Mouse (Mus musculus): ENCODE results near the gene Atf4.

Gene Atf4

GRCm38 (mm10) chr15:80254847-80255645 lies at the start of gene Atf4:
Gene Atf4, plus strand, starts transcription at chr15:80255184.
- peak; percentile 99 for DNase-seq

DNA sequence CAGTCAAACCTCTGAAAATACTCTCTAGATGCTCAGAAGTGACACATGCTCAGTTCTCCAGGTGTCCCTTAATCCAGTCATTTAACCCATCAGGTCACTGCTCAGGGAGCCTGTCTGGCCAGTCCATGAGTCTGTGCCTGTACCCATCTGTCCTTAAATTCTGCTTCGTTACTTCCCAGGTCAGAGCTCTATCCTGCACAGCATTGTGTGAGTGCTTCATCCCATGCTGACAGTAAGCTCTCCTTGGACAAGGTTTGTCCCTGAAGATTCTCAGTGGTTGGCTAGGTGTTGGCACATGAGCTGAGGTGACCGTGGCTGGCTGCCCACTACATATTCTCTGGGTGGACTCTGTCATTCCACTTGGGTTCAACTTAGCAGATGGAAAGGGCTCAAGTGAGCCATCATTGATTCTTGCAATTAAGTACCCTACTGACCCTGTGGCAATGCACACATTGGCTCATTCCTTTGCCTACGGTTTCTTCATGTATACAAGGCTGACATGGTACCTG lies 48.9 kb upstream of the Atf4 start:
- DNase-seq: no peak

DNA sequence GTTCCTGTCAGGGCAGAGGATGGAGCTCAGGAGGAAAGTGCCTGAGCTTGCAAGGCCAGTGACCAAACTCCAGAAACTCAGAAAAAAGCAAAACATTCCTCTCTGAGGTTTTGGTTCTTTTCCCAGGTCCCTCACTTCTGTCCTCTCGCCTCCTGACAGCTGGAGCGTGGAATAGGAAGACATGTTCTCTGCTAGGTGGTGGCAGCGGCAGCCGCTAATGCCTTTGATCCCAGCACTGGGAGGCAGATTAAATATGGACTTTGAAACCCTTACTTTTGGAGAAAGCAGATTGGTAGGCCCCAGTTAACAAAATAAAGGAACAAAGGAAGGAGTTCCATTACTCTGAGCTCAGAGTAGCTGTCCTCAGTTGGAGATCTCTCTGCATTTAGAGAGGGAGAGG lies 46.5 kb upstream of the Atf4 start:
- no peak for DNase-seq

DNA sequence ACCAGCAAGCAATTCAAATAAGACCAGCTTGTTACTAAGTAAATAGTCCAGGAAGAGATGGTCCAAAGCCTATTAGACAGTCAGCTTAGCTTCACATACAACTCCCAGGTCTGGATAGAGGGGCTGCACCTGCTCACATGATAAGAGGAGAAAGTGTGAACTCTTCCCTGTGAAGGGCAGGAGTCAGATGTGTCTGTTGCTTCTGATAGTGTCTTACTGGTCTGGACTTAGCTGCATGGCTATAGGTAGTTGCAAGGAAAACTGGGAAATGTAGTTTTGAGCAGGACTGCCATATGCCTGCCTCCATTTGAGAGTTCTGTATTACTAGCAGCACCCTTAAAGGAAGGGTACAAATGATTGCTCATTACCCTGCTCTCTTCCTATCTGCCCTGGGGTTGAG lies 41.3 kb upstream of the Atf4 start:
- DNase-seq: no peak

DNA sequence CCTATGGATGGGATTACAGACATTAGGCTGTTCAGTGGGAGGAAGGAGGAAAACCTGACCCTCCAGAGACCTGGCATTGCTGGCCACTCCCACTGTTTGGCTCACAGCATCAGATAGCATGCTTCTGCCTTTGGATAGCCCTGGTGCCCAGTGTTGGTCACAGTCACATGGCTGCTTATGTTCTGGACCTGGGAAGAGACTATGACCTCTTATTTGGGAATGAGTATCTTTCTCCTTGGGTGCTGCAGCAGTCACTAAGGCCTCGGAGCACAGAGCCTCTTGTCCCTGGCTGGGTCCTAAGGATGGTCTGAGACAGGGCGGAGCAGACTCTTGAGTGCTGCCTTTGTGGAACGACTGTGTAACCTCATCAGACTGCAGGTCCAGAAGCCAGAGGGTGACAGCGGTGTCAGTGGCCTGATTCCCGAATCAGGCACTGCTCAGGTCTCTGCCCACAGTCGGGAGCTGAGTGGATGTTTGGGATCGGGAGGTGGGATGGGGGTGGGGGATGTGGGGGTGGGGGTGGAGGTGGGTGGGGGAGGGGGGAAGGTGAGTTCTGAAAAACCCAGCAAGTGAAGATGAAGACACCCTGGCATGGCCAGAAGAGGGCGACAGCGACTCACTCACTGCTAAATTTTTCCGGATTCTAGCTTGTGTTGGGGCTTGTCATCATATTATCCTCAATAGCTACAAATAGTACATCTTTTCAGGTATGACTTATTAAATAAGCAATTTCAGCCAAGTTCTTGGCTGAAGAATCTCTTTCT lies 39.1 kb upstream of the Atf4 start:
- no peak for DNase-seq

- no peak for DNase-seq
Observed at GRCm38 (mm10) chr15:80216480-80216820, 38.5 kb upstream of the Atf4 start.

GRCm38 (mm10) chr15:80217476-80217875 lies 37.5 kb upstream of the Atf4 start:
- no peak for DNase-seq

GRCm38 (mm10) chr15:80219211-80219610 lies 35.8 kb upstream of the Atf4 start:
- DNase-seq: no peak

- no peak for DNase-seq
Observed at GRCm38 (mm10) chr15:80219705-80220657, 35.0 kb upstream of the Atf4 start.

GRCm38 (mm10) chr15:80221031-80221430 lies 34.0 kb upstream of the Atf4 start:
- no peak for DNase-seq

DNA sequence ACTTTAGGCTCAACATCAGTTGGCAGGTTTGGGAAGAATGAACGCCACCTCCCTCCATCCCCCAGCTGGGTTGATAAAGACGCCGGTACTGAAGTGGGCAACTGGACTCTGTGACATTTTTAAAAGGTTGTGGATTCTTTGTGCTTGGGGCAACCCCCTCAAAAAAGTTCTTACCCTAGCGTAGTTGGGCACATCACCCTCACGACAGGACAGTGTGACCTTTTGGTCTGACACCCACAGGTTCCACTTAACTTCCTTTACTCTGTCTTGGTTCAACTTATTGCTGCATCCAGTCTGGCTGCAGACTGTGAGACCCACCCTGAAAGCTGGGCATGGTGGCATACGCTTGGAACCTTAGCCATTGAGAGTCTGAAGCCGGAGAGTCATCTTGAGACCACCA lies 31.2 kb upstream of the Atf4 start:
- DNase-seq: no peak

GRCm38 (mm10) chr15:80225208-80225607 lies 29.8 kb upstream of the Atf4 start:
- peak; percentile 69 for DNase-seq

DNA sequence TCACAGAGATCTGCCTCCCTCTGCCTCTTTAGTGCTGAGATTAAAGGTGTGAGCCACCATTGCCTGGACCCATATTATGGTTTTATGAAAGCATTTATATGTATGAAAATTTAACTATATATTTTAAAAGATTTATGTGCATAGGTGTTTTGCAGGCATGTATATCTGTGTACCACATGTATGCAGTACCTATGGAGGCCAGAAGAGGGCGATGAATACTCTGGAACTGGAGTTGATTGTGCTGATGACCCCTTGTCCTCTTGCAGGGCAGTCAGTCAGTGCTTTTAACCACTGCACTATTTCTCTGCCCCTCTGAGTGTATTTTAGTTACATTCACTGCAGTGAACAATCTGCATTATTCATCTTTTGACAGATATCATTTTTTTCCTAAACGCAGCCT lies 29.2 kb upstream of the Atf4 start:
- DNase-seq: peak; percentile 48

GRCm38 (mm10) chr15:80228071-80228800 lies 26.7 kb upstream of the Atf4 start:
- DNase-seq: no peak

DNA sequence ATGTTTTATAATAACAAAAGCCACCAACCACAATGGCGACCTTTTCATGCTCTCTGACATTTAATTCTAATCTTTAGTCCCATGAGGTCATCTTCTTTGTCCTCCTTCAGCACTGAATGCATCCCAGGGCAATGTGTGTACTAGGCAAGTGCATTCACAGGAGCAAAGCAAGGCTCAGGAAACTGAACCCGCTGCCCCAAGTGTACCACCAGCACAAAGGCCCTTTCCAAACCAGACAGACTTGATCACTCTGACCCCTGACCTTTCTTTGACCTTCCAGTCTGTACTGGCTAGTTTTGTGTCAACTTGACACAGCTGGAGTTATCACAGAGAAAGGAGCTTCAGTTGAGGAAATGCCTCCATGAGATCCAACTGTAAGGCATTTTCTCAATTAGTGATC lies 22.7 kb upstream of the Atf4 start:
- no peak for DNase-seq

- peak; percentile 20 for DNase-seq
Observed at GRCm38 (mm10) chr15:80233053-80233452, 21.9 kb upstream of the Atf4 start.

DNA sequence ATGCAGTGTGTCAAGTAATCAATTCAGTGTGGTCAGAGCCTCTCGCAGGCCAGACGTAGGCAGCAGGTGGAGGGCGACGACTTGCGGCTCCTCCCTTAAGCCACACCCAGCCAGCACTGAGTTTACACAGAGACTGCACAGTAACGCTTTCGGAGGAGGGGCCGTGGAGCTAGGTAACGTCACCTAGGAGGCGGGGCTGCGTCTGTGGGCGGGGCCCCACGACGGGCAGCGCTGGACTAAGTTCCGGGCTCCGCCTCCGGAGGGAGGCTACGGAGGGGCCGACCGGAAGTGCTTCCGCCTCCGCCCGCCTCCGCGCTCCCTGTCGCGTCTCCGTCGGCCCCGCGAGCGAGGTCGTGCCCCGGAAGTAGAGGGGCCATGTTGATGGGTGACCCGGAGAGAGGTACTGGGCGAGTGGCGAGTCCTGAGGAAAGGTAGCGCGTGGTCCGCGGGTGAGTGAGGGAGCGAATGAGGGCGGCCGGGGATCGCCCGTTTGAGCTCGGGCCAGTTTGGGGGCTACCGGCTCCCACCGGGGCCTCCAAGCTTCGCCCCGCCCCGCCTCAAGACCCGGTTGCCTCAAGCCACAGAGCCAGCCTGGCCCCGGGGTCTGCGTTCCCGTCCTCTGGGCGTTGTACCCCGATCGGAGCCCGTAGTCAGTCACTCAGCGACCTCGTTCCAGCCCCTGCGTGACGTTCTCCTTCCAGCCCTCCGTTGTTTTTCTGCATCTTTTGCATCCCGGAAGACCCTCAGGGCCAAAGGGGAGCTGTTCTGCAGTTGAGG lies 21.1 kb upstream of the Atf4 start, which contains the start of gene Mief1:
Mief1 (plus strand) TSS at position 286 of the 777 bp plus-strand sequence.
- DNase-seq: peak; percentile 98

DNA sequence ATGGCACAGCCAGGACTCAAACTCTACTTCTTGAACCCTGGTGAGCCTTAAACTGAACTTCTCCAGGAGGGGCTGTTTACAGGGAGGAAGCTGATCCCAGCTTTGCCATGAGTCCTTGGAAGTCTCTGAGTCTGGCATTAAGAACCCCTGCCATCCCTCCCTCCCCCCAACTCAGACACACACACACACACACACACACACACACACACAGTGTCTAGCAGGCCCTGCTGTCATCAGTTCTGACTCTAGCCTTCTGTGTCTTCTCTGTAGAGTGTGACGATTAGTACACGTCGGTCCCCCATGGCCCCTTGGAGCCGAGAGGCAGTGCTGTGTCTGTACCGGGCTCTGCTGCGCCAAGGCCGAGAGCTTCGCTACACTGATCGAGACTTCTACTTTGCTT lies 19.4 kb upstream of the Atf4 start, which contains the start of gene AC140267.1:
AC140267.1 (plus strand) TSS at position 301 of the 400 bp plus-strand sequence.
- no peak for DNase-seq

- peak; percentile 53 for DNase-seq
Observed at GRCm38 (mm10) chr15:80248135-80248534, 6.8 kb upstream of the Atf4 start.

GRCm38 (mm10) chr15:80248596-80248995 lies 6.4 kb upstream of the Atf4 start:
- DNase-seq: no peak

GRCm38 (mm10) chr15:80249672-80250071 lies 5.3 kb upstream of the Atf4 start:
- DNase-seq: no peak
